In the genomic region with DNA sequence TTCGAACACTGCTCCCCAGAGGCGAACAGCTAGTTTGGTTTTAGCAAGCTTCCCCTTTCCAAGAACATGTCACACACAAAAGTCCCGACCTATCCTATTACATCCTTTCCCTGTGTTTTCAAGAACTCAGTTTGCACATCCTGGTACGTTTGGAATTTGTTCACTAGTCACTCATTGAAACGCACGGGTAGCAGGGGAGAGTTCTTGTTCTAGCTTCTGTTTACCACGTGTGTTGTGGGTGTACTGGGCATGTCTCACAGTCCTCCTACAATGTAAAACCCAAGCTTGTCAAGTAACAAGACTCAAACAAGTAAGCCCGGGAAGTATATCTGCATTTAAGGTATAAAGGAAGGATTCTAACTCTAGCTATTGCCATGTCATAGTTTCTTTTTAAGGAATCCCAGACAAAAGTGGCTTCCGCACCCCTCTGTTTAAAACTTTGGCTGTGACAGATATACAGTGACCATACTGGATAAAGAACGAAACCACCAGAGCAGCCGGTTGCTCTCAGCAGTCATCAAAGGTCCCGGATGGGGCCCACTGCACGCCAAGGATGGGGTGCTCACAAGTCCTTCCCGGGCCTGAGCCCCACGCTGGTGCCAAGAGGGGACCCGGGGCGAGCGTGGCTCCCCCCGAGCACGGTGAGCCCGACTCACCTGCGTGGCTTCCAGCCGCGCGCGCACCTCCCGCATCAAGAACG, we compare ENCODE assay signal across 8 mouse cellular contexts. TPM values are rescaled to one million over a fixed set of nuclear protein-coding genes. Genes with fewer than 3 reads are reported as not detected.
DNase-seq lines count a peak whose midpoint lies in the region; ATAC-seq and TF ChIP-seq lines count a peak whose summit lies in the region.

No protein-coding gene starts in this region.

- peak overlapping the region; percentile 97 for H3K9ac ChIP-seq in kidney, embryonic 16.5 days (replicated peaks; ENCODE audit: low read length)
- H3K9ac ChIP-seq in lung, embryonic 15.5 days = peak overlapping the region; percentile 96

- peak overlapping the region; percentile 64 for H3K27ac ChIP-seq in kidney, embryonic 16.5 days (ENCODE audit: low read length)
- H3K27ac ChIP-seq in lung, embryonic 15.5 days = peak overlapping the region; percentile 76
- H3K27ac ChIP-seq in small intestine, adult 2 months (ENCODE audit: insufficient read depth, low read depth, low read length) = peak overlapping the region; percentile 46

- peak; percentile 87 for ATAC-seq in kidney, embryonic 16.5 days (ENCODE audit: low FRiP score, low TSS enrichment)
- peak; percentile 88 for ATAC-seq in lung, embryonic 15.5 days (ENCODE audit: borderline replicate concordance, extremely low read depth, low FRiP score, low TSS enrichment)

- peaks cover 14% of the 10 kb centered on the region for H3K4me1 ChIP-seq in E14TG2a.4 (replicated peaks; ENCODE audit: low read depth, low read length)
- peaks cover 14% of the 10 kb centered on the region for H3K4me1 ChIP-seq in kidney, embryonic 16.5 days (ENCODE audit: insufficient read depth, low read length)
- peaks cover 23% of the 10 kb centered on the region; the same call in 1 of the 2 replicates for H3K4me1 ChIP-seq in lung, embryonic 15.5 days
- peaks cover 4% of the 10 kb centered on the region; the same call in 1 of the 2 replicates for H3K4me1 ChIP-seq in small intestine, adult 2 months (ENCODE audit: control insufficient read depth, insufficient read depth, insufficient read length, low read length)

- peaks cover 43% of the 10 kb centered on the region for H3K36me3 ChIP-seq in E14TG2a.4 (ENCODE audit: insufficient read depth, low read length)
- peaks cover 10% of the 10 kb centered on the region for H3K36me3 ChIP-seq in kidney, embryonic 16.5 days (ENCODE audit: insufficient read depth, low read length)
- no peaks in the 10 kb centered on the region for H3K36me3 ChIP-seq in lung, embryonic 15.5 days
- no peaks in the 10 kb centered on the region for H3K36me3 ChIP-seq in small intestine, adult 2 months (ENCODE audit: control insufficient read depth, insufficient read depth, low read length)

- peak overlapping the region; percentile 88 for H3K4me3 ChIP-seq in E14TG2a.4 (replicated peaks; ENCODE audit: low read length)
- peak overlapping the region; percentile 94 for H3K4me3 ChIP-seq in kidney, embryonic 16.5 days (ENCODE audit: low read length)
- H3K4me3 ChIP-seq in lung, embryonic 15.5 days = peak overlapping the region; percentile 91
- peak overlapping the region; percentile 91 for H3K4me3 ChIP-seq in small intestine, adult 2 months (ENCODE audit: low read depth, low read length)

- WGBS in kidney, embryonic 16.5 days = 14% methylated on average over 28 of the region's 28 CpGs
- 9% methylated on average over 28 of the region's 28 CpGs for WGBS in lung, embryonic 15.5 days
- WGBS in small intestine, adult 2 months = 7% methylated on average over 28 of the region's 28 CpGs

- no peak for TF ChIP-seq POLR2A in small intestine, adult 2 months (IDR thresholded peaks at IDR 0.05; ENCODE audit: low read depth, low read length)

- DNase-seq in adrenal gland, adult (ENCODE audit: inconsistent age in 2 of 2, low spot score in 1 of 2) = peak; percentile 13 to 79
- no peak for DNase-seq in adrenal gland, postnatal 14 days
- peak; percentile 13 to 15 for DNase-seq in cerebellum, postnatal 25 days
- DNase-seq in heart, adult 8-10 months (ENCODE audit: low spot score) = peak; percentile 24

- H3K9me3 ChIP-seq in E14TG2a.4 (ENCODE audit: low read length) = peaks cover 33% of the 10 kb centered on the region
- H3K9me3 ChIP-seq in kidney, embryonic 16.5 days (ENCODE audit: low read length) = 0 out of 2 replicates have a peak, but pooled peaks cover 3% of the 10 kb centered on the region
- H3K9me3 ChIP-seq in lung, embryonic 15.5 days = no peaks in the 10 kb centered on the region

- peak overlapping the region; percentile 68 for H3K4me2 ChIP-seq in kidney, embryonic 16.5 days (replicated peaks; ENCODE audit: low read depth, low read length)
- peak overlapping the region; percentile 56 for H3K4me2 ChIP-seq in lung, embryonic 15.5 days

- no peaks in the 10 kb centered on the region for H3K27me3 ChIP-seq in E14TG2a.4 (ENCODE audit: insufficient read depth, low read length)
- H3K27me3 ChIP-seq in kidney, embryonic 16.5 days (ENCODE audit: insufficient read depth, low read length) = no peaks in the 10 kb centered on the region
- H3K27me3 ChIP-seq in lung, embryonic 15.5 days = no peaks in the 10 kb centered on the region
- H3K27me3 ChIP-seq in small intestine, adult 2 months (ENCODE audit: control insufficient read depth, insufficient read depth, low read length) = no peaks in the 10 kb centered on the region

- TF ChIP-seq CTCF in E14TG2a.4 (conservative IDR thresholded peaks at IDR 0.05; ENCODE audit: low read length) = no peak
- TF ChIP-seq CTCF in small intestine, adult 2 months (IDR thresholded peaks at IDR 0.05; ENCODE audit: extremely low read depth, insufficient read length, insufficient replicate concordance, low read depth, low read length) = no peak

RNA-seq across cellular contexts. Expression of gene Thumpd2, which starts 0.5 kb away (rescaled TPM):
- 8.2 and 8.4 TPM in 2 replicates for total RNA-seq in adrenal gland, postnatal 14 days (2021)
- total RNA-seq in heart, adult 8-10 months (2022) = 1 to 10 TPM; 4.1 to 4.7 (median 4.3) TPM
- 13.7 and 14.6 TPM in 2 replicates for polyA plus RNA-seq in kidney, embryonic 16.5 days (2015; fragmentation: Nextera tagmentation; extraction: Ambion mirVana)
- 13.6 and 16.2 TPM in 2 replicates for polyA plus RNA-seq in lung, embryonic 15.5 days (2015; fragmentation: Nextera tagmentation; extraction: Ambion mirVana)
- 0.11 and 0.28 TPM in 2 replicates for polyA plus RNA-seq in small intestine, adult 2 months (2012; rRNA removed)

Comparison
In these comparisons a context has a peak if more than half of its experiments do, and no peak if none do; other contexts are left out.
1. RNA of gene Thumpd2, which starts 0.5 kb away (polyA plus RNA-seq): 13.6 to 16.2 TPM in lung, embryonic 15.5 days and 13.7 to 14.6 TPM in kidney, embryonic 16.5 days; 0.11 to 0.28 TPM in small intestine, adult 2 months; every median in the first group is over 10 times any median in the second.
2. Peak in every context shown above with its lines, with median percentiles within 50 percentile points of each other: H3K4me3 ChIP-seq and H3K27ac ChIP-seq.